Mouse (Mus musculus): ENCODE results near the gene Lrrn4cl. TPM values are rescaled to one million over a fixed set of nuclear protein-coding genes. Genes with fewer than 3 reads are reported as not detected.
"Not testable (repeated sequence)": the region's sequence is repeated elsewhere in the genome, so short reads cannot be mapped to it uniquely, and the experiment has no call there.

The Lrrn4cl gene
- total RNA-seq, 2 experiments from 2014 or later: not detected

DNA sequence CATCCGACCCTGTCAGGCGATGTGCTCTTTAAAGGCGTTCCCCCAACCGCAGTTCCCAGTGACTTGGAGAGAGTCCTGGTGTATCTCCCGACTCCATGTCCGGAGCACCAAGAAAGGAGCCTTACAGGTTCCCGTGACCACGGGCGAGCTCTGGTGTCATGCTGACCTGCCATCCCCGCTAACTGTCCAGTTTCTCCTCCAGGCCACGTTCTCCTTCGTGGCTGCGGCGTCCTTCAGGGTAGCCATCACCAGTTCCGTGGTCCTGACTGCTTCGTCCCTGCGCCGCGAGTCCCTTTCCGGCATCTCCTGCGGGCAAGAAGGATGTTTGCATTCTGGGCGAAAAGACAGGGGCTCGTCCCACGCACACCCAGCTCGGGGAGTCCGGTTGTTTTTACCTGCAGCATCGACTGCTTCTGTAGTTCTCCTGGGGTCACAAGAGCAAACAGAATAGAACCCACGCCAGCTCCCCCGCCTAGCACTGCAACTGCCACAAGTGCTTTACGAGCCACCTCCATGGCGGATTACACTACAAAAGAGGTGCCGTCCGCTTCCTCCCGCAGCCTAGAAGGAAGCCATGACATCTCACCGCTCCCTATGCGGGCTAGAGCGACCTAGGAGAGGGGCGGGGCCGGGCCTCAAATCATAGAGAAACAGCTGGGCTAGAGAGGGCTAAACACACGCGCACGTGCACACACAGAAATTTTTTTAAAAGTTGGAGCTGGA lies 29.9 kb downstream of the Lrrn4cl start, which contains the start of gene Uqcc3:
Gene Uqcc3, minus strand, starts transcription at position 613 of the 723 bp plus-strand sequence.
- ATAC-seq (replicated peaks; ENCODE audit: poor library complexity): peak; percentile 98

GRCm38 (mm10) chr19:8881034-8881392 lies 30.4 kb downstream of the Lrrn4cl start:
- peak; percentile 21 for ATAC-seq (replicated peaks; ENCODE audit: poor library complexity)

DNA sequence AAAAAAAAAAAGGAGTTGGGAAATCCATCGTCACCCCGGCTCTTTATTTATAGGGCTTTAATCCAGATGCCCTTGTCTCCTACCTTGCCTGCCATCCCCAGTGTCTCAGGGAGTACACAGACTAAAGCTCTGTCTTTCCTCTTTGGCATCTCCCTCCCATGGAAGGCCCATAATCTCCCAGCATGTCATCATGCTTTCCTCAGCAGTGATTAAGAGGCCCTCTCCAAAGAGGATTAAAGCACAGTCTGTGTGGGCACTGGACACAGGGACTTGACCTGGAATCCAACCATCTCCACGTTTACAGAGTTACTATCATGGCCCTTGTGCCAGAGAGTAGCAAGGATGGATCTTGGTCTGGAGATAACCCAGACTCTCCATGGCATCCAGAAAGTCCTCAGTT lies 33.0 kb downstream of the Lrrn4cl start, which contains the start of the genes Lbhd1 and Gm49403:
Gene Lbhd1, plus strand, starts transcription at position 117 of the 400 bp plus-strand sequence.
Gene Gm49403, plus strand, starts transcription at position 315 of the 400 bp plus-strand sequence.
- ATAC-seq (replicated peaks; ENCODE audit: poor library complexity): no peak

DNA sequence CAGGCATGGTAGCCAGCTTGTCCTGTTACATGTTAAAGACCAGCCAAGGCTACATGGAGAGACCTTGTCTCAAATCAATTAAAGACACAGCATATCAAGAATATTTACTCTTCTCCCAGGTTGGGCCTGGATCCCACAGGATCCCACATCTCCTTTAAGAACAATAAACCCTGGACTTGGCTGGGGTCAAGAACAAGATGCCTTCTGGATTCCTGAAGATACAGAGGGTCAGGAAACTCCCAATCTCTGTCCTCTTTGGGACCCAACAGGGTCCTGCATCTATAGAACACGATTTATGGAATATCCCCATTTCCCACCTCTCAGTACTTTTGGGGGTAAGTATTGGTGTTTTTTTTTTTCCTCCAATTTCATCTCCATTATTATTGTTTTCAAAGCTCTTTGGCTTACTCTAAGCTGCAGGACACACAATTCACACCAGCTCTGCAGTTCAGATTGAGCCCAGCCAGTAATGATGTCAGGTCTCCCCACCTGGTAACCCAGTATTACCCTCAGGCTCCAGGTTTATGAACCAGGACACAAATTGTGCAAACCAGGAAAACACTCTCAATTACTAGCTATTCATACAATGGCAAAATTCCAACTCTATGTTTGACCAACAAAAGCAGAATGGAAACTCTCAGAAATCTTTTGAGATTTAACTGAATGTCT lies 36.5 kb downstream of the Lrrn4cl start:
- ATAC-seq (replicated peaks; ENCODE audit: poor library complexity): no peak

- 0 out of 2 replicates have a peak, but pooled peaks have one; percentile 9 for ATAC-seq (replicated peaks; ENCODE audit: poor library complexity)
These were observed 37.3 kb downstream of the Lrrn4cl start for GRCm38 (mm10) chr19:8887585-8888463.

DNA sequence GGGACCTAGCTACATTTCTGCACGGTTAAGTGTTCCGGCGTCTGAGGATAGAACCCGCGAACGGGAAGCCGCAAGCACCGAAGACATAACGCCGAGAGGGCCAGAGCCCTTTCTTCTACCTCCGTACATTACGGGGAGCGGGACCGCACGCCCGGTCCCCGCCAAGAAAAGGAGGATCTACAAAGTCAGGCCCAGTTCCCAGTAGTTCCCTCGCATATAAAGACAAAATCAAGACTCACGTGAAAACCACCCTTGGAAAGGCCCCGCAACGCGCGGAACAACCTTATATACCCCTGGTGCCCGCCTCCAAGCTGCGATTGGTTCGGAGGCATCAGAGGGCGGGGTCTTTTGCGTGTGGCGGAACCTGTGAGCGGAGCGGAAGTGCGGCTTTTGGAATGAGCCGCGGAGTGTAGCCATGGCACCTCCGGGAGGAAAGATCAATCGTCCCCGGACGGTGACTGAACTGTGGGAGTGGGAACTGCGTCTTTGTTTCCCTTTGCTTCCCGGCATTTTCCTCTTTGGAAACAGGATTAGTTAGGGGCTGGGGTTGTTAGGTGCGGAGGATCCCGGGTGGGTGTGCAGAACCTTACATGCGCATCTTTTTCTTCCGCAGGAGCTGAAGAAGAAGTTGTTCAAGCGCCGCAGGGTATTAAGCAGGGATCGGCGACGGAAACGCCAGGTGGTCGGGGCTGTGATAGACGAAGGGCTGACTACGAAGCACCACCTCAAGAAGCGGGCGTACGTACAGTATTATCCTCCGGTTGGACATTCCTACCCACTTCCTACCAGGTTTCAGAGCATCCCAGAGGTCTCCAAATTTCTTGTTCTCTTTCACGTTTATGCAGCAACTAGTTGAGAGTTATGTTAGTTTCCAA lies 38.2 kb downstream of the Lrrn4cl start, which contains the start of the genes 1810009A15Rik and Gm49416:
Gene 1810009A15Rik, plus strand, starts transcription at position 343 of the 875 bp plus-strand sequence.
Gene Gm49416, plus strand, starts transcription at position 416 of the 875 bp plus-strand sequence.
- peak; percentile 87 for ATAC-seq (replicated peaks; ENCODE audit: poor library complexity)

DNA sequence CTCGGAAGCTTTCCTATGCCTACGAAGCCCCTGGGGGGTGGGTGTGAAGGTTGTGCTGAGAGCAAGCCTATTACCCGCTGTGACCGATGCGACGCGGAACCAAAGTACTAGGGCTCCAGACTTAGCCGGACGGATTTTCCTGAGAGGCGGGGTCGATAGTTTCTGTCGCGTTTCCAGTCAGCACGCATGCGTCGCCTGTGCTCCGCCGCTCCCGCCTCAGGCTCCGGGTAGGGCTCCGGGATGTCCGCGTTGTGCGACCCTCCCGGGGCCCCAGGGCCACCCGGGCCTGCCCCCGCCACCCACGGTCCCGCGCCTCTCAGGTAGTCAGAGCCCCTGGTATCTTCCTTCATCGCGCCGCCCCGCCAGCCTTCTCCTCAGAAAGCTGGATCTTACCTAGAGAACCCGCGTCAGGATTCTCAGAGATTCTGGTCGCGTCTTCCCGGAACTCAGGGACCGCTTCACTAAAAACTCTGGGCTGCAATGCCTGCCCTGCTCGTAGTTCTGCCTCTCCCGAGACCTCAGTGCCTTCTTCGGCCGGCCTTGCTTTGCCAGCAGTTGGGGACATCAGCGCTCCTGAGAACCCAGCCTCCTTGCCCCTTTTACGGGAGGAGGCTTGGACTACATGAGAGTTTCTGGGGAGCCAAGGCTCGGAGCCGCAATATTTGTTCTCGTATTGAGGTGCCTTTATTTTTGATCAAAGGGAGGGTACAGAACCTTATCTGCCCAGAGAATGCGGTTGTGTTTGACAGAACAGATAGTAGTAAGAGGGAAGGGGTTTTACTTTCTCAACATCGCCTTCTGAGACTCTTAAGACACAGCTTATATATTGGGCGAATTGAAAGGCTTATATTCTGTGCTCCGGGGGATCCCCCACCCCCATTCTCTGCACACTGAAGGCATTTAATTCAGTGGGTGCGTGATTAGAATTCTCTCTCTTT lies 42.5 kb downstream of the Lrrn4cl start, which contains the start of gene Ints5:
Gene Ints5, plus strand, starts transcription at position 177 of the 938 bp plus-strand sequence.
- ATAC-seq (replicated peaks; ENCODE audit: poor library complexity): peak; percentile 66

DNA sequence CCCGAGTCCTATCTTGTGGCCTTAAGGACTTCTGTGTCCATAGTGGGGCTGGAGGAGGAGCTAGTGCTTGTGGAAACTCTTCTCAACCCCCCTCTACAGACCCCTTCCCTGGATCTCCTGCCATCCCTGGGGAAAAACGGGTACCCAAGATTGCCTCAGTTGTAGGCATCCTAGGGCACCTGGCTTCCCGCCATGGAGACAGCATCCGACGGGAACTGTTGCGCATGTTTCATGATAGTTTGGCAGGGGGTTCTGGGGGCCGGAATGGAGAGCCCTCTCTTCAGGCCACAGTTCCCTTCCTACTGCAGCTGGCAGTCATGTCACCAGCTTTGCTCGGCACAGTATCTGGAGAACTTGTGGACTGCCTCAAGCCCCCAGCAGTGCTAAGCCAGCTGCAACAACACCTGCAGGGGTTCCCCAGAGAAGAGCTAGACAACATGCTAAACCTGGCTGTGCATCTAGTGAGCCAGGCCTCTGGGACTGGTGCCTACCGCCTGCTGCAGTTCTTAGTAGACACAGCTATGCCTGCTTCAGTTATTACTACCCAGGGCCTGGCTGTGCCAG lies 44.9 kb downstream of the Lrrn4cl start:
- no peak for ATAC-seq (replicated peaks; ENCODE audit: poor library complexity)

GRCm38 (mm10) chr19:8896231-8896630 lies 45.7 kb downstream of the Lrrn4cl start:
- not testable (repeated sequence) for ATAC-seq (replicated peaks; ENCODE audit: poor library complexity)

GRCm38 (mm10) chr19:8897211-8897864 lies 46.8 kb downstream of the Lrrn4cl start:
- ATAC-seq (replicated peaks; ENCODE audit: poor library complexity): not testable (repeated sequence)

GRCm38 (mm10) chr19:8897865-8898495 lies 47.4 kb downstream of the Lrrn4cl start, which contains the start of gene Ganab:
Ganab (plus strand) TSS chr19:8898071.
- ATAC-seq (replicated peaks; ENCODE audit: poor library complexity): peak; percentile 96

- ATAC-seq (replicated peaks; ENCODE audit: poor library complexity): peak; percentile 22; the same call in 1 of the 2 replicates
These were observed 48.0 kb downstream of the Lrrn4cl start for GRCm38 (mm10) chr19:8898576-8898975.

DNA sequence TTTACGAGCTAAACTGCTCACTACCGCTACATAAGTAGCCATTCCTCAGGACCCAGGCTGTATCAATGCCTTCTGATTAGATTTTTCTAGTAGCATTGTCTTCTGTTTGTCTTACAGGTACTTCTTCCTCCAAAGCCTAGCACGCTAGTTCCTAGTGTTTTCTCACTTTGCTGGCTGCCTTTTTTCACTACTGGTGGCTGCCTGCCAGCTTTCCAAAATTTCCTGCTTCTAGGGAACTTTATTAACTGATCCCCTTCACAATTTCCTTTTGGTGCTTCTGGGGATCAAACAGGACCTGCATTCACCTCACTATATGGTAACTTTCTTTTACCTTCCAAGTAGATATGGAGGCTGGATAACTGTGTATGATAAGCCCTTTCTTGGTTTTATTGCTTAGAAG lies 48.5 kb downstream of the Lrrn4cl start:
- no peak for ATAC-seq (replicated peaks; ENCODE audit: poor library complexity)

- ATAC-seq (replicated peaks; ENCODE audit: poor library complexity): no peak
These were observed 52.8 kb downstream of the Lrrn4cl start for GRCm38 (mm10) chr19:8903412-8903811.

Data from megakaryocyte progenitor cell, adult 5-6 weeks (primary cell).